Mouse (Mus musculus) hindbrain, postnatal 0 days (tissue): Measurements from ENCODE around the gene Rnaset2b. TPM values are rescaled to one million over a fixed set of nuclear protein-coding genes. Genes with fewer than 3 reads are reported as not detected.
A peak's percentile ranks its signal among the peaks of the same experiment; 100 is the strongest.
"Not testable (repeated sequence)": the region's sequence is repeated elsewhere in the genome, so short reads cannot be mapped to it uniquely, and the experiment has no call there.

Source experiments
- ATAC-seq: fragments of 200-750 bp; cut with Nextera tagmentation; 2 replicates; pipeline ENCODE4 v1.8.0; 2017; ENCODE audit warnings: mild to moderate bottlenecking, moderate TSS enrichment, moderate library complexity
- DNase-seq: peaks from one replicate; pipeline ENCODE4 v3.0.0-alpha.2; 2015; ENCODE audit warnings: low spot score
- H3K27ac ChIP-seq: fragments of 300-500 bp; sonication (generic); 2 replicates; pipeline ENCODE4 v1.5.1; 2014; ENCODE audit warnings: mild to moderate bottlenecking
- H3K27me3 ChIP-seq: fragments of 300-500 bp; sonication (generic); 2 replicates; pipeline ENCODE4 v1.6.1; 2014; ENCODE audit warnings: low read length, mixed read lengths; ENCODE audit not compliant: insufficient read depth
- H3K36me3 ChIP-seq: fragments of 300-500 bp; sonication (generic); 2 replicates; pipeline ENCODE4 v1.6.1; 2014; ENCODE audit warnings: low read length, mixed read lengths; ENCODE audit not compliant: insufficient read depth
- H3K4me1 ChIP-seq: fragments of 300-500 bp; sonication (generic); 2 replicates; pipeline ENCODE4 v1.6.1; 2014; ENCODE audit warnings: antibody characterized with exemption, low read length, mixed read lengths; ENCODE audit not compliant: insufficient read depth
- H3K4me2 ChIP-seq: fragments of 300-500 bp; sonication (generic); 2 replicates; pipeline ENCODE4 v1.6.1; 2014; ENCODE audit warnings: low read depth, mild to moderate bottlenecking, low read length, moderate library complexity, mixed read lengths
- H3K4me3 ChIP-seq: fragments of 300-500 bp; sonication (generic); 2 replicates; pipeline ENCODE4 v1.5.1; 2014; ENCODE audit warnings: low read length
- H3K9ac ChIP-seq: fragments of 300-500 bp; sonication (generic); replicated peaks from 2 replicates; pipeline ENCODE4 v1.6.1; 2014; ENCODE audit warnings: mild to moderate bottlenecking, low read length, moderate library complexity, mixed read lengths
- H3K9me3 ChIP-seq: fragments of 300-500 bp; sonication (generic); 2 replicates; pipeline ENCODE4 v1.6.1; 2016; ENCODE audit warnings: low read length, mixed read lengths
- CTCF ChIP-seq: IDR thresholded peaks from 2 replicates; pipeline ENCODE4 v1.5.1; 2016; ENCODE audit warnings: antibody characterized with exemption, control low read depth, low read depth
- whole genome bisulfite sequencing: fragments of 180-500 bp; shearing (Covaris S2); extraction: QIAGEN DNeasy Blood & Tissue Kit; methylation state at CpG from one replicate; pipeline ENCODE4 v1.1.7; 2014; 5-methylcytosine and 5-hydroxymethylcytosine counted together
- polyA plus RNA-seq: library from polyadenylated mRNA; unstranded; fragments of >200 nt; fragmentation: Nextera tagmentation; extraction: Ambion mirVana; gene quantifications from 2 replicates; pipeline ENCODE4 v1.2.1, GENCODE M21; 2015
- total RNA-seq: library from RNA; depleted of rRNA; stranded (reverse); fragments of >200 nt; gene quantifications from 2 replicates; pipeline ENCODE4 v1.2.3, GENCODE M21; 2014; rRNA removed

Gene Rnaset2b
- total RNA-seq: 12.5 and 24.9 TPM in 2 replicates
- polyA plus RNA-seq: 150 and 167 TPM in 2 replicates

GRCm38 (mm10) chr17:6970334-6970733 lies at the start of gene Rnaset2b:
Gene Rnaset2b (plus strand): TSS chr17:6970634.
- not testable (repeated sequence) for H3K9ac ChIP-seq, H3K27me3 ChIP-seq, H3K4me1 ChIP-seq, H3K4me3 ChIP-seq, H3K27ac ChIP-seq, ATAC-seq, H3K36me3 ChIP-seq, DNase-seq, H3K4me2 ChIP-seq, H3K9me3 ChIP-seq
- WGBS: no CpG with 5 or more reads among the region's 8 CpGs

DNA sequence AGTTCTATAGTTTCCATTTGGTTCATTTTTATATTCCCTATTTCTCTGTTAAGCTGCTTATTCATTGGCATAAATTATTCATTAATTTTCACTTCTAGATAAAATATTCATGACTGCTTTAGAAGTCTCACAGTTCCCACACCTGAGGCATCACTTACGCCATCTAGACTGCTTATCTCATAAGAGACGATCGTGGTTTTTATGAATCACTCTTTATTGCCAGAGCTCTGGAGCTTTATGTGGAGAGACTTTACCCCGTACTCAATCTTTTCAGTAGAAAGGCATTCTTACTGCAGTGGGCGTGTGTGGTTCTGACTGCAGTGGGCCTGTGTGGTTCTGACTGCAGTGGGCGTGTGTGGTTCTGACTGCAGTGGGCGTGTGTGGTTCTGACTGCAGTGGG lies 38.8 kb upstream of the Rnaset2b start:
- WGBS: 87% methylated on average over 6 of the region's 7 CpGs
- H3K27ac ChIP-seq: not testable (repeated sequence)

GRCm38 (mm10) chr17:6942560-6942959 lies 27.9 kb upstream of the Rnaset2b start:
- not testable (repeated sequence) for H3K27ac ChIP-seq, DNase-seq, H3K9me3 ChIP-seq, H3K27me3 ChIP-seq, H3K4me3 ChIP-seq, H3K36me3 ChIP-seq, H3K9ac ChIP-seq, H3K4me2 ChIP-seq, H3K4me1 ChIP-seq
- peak; percentile 27; the same call in 1 of the 2 replicates for ATAC-seq
- WGBS: no CpG with 5 or more reads among the region's 4 CpGs

More for the DNA sequence above, 38.8 kb upstream of the Rnaset2b start:
- H3K27me3 ChIP-seq, DNase-seq, ATAC-seq, H3K9ac ChIP-seq, H3K9me3 ChIP-seq, H3K4me2 ChIP-seq, H3K4me1 ChIP-seq, H3K4me3 ChIP-seq, H3K36me3 ChIP-seq: not testable (repeated sequence)

DNA sequence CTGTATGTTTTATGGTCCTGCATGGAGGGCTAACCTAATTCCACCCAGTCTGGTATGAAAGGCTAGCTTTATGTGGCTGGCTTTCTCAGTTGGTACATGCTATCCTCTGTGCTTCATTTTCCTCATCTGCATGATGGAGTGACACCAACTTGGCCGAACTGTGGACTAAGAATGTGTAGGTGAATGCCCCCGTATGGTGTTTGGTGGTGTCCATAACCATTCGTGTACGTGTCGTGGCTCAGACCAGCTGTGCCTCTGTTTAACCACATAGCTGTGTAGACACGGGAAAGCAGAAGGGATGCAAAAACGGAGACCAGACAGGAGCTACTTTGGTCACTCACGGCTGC lies 22.8 kb upstream of the Rnaset2b start:
- H3K4me3 ChIP-seq: peak overlapping the region; percentile 50; the same call in 1 of the 2 replicates
- H3K9me3 ChIP-seq, H3K4me1 ChIP-seq, H3K27me3 ChIP-seq, H3K36me3 ChIP-seq, DNase-seq, H3K9ac ChIP-seq: not testable (repeated sequence)
- H3K27ac ChIP-seq: peak overlapping the region; percentile 77; the same call in 1 of the 2 replicates
- WGBS: no CpG with 5 or more reads among the region's 8 CpGs
- peak overlapping the region; percentile 60 for H3K4me2 ChIP-seq
- ATAC-seq: peak; percentile 48

GRCm38 (mm10) chr17:6947984-6948768 lies 22.3 kb upstream of the Rnaset2b start, which contains the start of gene Rsph3b:
Gene Rsph3b (minus strand): TSS chr17:6948682.
- DNase-seq (peak; percentile 90), ATAC-seq (peak; percentile 97)
- not testable (repeated sequence) for H3K9me3 ChIP-seq, H3K27me3 ChIP-seq, H3K4me1 ChIP-seq, H3K36me3 ChIP-seq
- Histone ChIP-seq H3K27ac (peak within 1 kb of the TSS; percentile 77), H3K9ac (peak within 1 kb of the TSS; percentile 44; the same call in 1 of the 2 replicates), H3K4me2 (peak within 1 kb of the TSS; percentile 60), H3K4me3 (peak within 1 kb of the TSS; percentile 50)
- under 1% methylated on average over 66 of the region's 73 CpGs for WGBS
- TF ChIP-seq CTCF: peak; percentile 27

DNA sequence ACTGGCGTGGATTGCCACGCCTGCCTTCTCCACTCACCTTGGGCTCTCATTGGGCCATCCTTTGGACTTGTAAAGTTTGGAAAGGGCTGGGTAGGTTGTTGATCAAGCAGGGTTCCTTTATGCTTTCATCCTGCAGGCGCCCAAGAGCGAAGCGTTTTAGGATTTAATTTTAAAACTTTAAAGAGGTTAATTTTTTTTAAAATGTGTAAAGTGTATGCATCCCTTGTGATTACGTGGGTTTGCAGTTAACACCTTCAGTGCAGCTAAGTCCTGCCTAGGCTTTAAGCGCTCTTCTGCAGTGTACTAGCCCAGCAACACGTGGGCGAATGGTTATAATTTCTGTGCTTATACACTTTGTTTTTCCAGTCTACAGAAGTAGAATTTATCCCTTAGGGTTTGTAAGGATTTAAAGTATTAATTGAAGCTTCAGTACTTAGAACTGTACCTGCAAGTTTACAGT lies 21.6 kb upstream of the Rnaset2b start:
- peak; percentile 16; the same call in 1 of the 2 replicates for ATAC-seq
- Histone ChIP-seq H3K27ac (peak overlapping the region; percentile 77; the same call in 1 of the 2 replicates), H3K9ac (peak overlapping the region; percentile 44; the same call in 1 of the 2 replicates), H3K4me3 (peak overlapping the region; percentile 50), H3K4me2 (peak overlapping the region; percentile 60)
- not testable (repeated sequence) for H3K4me1 ChIP-seq, DNase-seq, H3K36me3 ChIP-seq, H3K27me3 ChIP-seq, H3K9me3 ChIP-seq
- WGBS: 9% methylated on average over 9 of the region's 9 CpGs

DNA sequence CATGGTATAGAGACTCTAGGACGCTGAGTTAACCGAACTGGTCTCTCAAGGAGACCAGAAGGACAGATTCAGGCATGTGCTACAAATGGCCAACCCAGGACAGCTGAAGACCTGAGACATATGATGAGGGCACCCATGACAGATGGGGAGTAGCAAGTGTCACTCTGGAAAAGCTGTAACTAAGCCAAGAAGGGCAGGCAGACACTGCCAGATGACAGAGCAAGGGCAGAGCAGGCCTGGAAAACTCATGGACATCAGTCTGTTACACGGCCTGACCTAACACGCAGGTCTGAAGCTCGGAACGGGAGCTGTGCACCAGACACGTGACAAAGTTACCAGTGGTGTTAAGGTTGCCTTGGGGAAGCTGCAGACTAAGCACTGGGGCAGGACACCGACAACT lies 11.6 kb upstream of the Rnaset2b start:
- H3K4me1 ChIP-seq, H3K9ac ChIP-seq, ATAC-seq, H3K4me3 ChIP-seq, H3K27me3 ChIP-seq, H3K4me2 ChIP-seq, H3K36me3 ChIP-seq, H3K27ac ChIP-seq, H3K9me3 ChIP-seq: not testable (repeated sequence)
- 70% methylated on average over 5 of the region's 8 CpGs for WGBS
- peak; percentile 7 for DNase-seq

DNA sequence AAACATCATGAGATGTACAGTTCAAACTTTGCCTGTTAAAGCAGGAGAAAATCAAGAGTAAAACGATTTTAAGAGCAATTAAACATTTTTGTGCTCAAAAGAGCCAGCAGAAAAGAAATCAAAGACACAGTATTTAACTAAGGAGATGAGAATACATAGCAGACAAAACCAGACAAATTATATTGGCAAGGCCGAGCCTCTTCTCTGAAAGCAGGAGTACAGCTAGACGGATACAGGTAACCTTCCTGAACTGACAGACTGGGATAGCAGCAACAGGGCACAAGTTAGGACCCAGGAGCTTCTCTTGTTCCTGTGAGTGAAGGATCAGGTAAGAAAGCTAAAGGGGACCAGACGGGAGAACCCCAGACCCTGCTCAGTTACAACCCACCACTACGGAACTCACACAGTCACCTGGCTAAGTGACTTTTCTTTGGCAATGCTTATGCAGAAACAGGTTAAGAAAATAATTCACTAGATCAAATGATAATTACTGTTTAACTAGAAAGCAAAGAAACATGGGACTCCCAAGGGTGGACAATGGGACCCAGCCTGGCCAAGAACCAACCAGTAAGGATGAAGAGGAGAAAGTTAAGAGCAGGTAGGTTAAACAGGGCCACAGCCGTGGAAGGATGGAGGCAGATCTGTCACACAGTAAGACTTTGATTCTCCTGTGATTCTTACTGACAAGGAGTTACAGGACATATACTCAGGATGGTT lies 10.7 kb upstream of the Rnaset2b start:
- H3K27me3 ChIP-seq, H3K9ac ChIP-seq, H3K4me3 ChIP-seq, H3K36me3 ChIP-seq, H3K27ac ChIP-seq, H3K9me3 ChIP-seq, ATAC-seq, H3K4me1 ChIP-seq, DNase-seq: not testable (repeated sequence)
- peak overlapping the region; percentile 38; the same call in 1 of the 2 replicates for H3K4me2 ChIP-seq
- 76% methylated on average over 3 of the region's 6 CpGs for WGBS

- H3K4me1 ChIP-seq, H3K9ac ChIP-seq, H3K27ac ChIP-seq, ATAC-seq, H3K9me3 ChIP-seq, H3K27me3 ChIP-seq, DNase-seq, H3K36me3 ChIP-seq: not testable (repeated sequence)
- peak overlapping the region; percentile 38; the same call in 1 of the 2 replicates for H3K4me2 ChIP-seq
- WGBS: 0% methylated on average over 12 of the region's 12 CpGs
- H3K4me3 ChIP-seq: peak overlapping the region; percentile 40
Observed at GRCm38 (mm10) chr17:6960349-6960748, 10.1 kb upstream of the Rnaset2b start.
